Mouse (Mus musculus): ENCODE measurements at regions not wholly inside any gene's neighbourhood (a gene's known extent, or its start where the extent isn't known, plus 50 kb on each side); places are given as distances from the start of the nearest gene placed in this dataset.
A peak's percentile ranks its signal among the peaks of the same experiment; 100 is the strongest.

- Histone ChIP-seq H3K27ac (ENCODE audit: low read depth) (peak overlapping the region; percentile 53; the same call in 1 of the 2 replicates), H3K4me2 (ENCODE audit: low read depth, low read length) (peak overlapping the region; percentile 69), H3K4me3 (ENCODE audit: low read depth, low read length) (peak overlapping the region; percentile 55), H3K9ac (replicated peaks) (peak overlapping the region; percentile 67), H3K27me3 (ENCODE audit: insufficient read depth, low read length) (peaks cover 16% of the 10 kb centered on the region), H3K4me1 (ENCODE audit: insufficient read depth) (peaks cover 7% of the 10 kb centered on the region), H3K36me3 (replicated peaks; ENCODE audit: insufficient read depth, low read length) (no peaks in the 10 kb centered on the region), H3K9me3 (ENCODE audit: low read length) (no peaks in the 10 kb centered on the region)
- ATAC-seq: peak; percentile 62
- DNase-seq: peak; percentile 58
- no peak for TF ChIP-seq EP300 (IDR thresholded peaks at IDR 0.05; ENCODE audit: low read depth)
- 0% methylated on average over 32 of the region's 94 CpGs for WGBS (ENCODE audit: insufficient replicate concordance)
Measured at GRCm38 (mm10) chr9:32032521-32033185, 83.3 kb upstream of the Arhgap32 start.

- H3K4me3 ChIP-seq (ENCODE audit: low read depth, low read length): no peak overlapping the region; the same call in 1 of the 2 replicates
- no peaks in the 10 kb centered on the region for H3K36me3 ChIP-seq (replicated peaks; ENCODE audit: insufficient read depth, low read length)
- no peak for DNase-seq
- no peak for ATAC-seq
- H3K27ac ChIP-seq (ENCODE audit: low read depth): no peak overlapping the region
- TF ChIP-seq EP300 (IDR thresholded peaks at IDR 0.05; ENCODE audit: low read depth) (no peak), CTCF (IDR thresholded peaks at IDR 0.05; ENCODE audit: low read depth) (no peak)
- no peak overlapping the region for H3K4me2 ChIP-seq (ENCODE audit: low read depth, low read length)
- no peak overlapping the region for H3K9ac ChIP-seq (replicated peaks)
- H3K27me3 ChIP-seq (ENCODE audit: insufficient read depth, low read length): peaks cover 16% of the 10 kb centered on the region
- H3K9me3 ChIP-seq (ENCODE audit: low read length): no peaks in the 10 kb centered on the region
- WGBS (ENCODE audit: insufficient replicate concordance): 16% methylated on average over 6 of the region's 6 CpGs
- peaks cover 7% of the 10 kb centered on the region for H3K4me1 ChIP-seq (ENCODE audit: insufficient read depth)
Measured at GRCm38 (mm10) chr9:32033937-32034336, 82.0 kb upstream of the Arhgap32 start.

- Histone ChIP-seq H3K4me3 (ENCODE audit: low read depth, low read length) (no peak overlapping the region), H3K4me2 (ENCODE audit: low read depth, low read length) (no peak overlapping the region), H3K9me3 (ENCODE audit: low read length) (no peaks in the 10 kb centered on the region), H3K36me3 (replicated peaks; ENCODE audit: insufficient read depth, low read length) (no peaks in the 10 kb centered on the region), H3K27ac (ENCODE audit: low read depth) (no peak overlapping the region), H3K4me1 (ENCODE audit: insufficient read depth) (0 out of 2 replicates have a peak, but pooled peaks cover 3% of the 10 kb centered on the region), H3K9ac (replicated peaks) (no peak overlapping the region), H3K27me3 (ENCODE audit: insufficient read depth, low read length) (no peaks in the 10 kb centered on the region)
- TF ChIP-seq CTCF (IDR thresholded peaks at IDR 0.05; ENCODE audit: low read depth) (no peak), EP300 (IDR thresholded peaks at IDR 0.05; ENCODE audit: low read depth) (no peak)
- no peak for DNase-seq
- ATAC-seq: no peak
- 74% methylated on average over 2 of the region's 2 CpGs for WGBS (ENCODE audit: insufficient replicate concordance)
Measured at GRCm38 (mm10) chr9:32039999-32040398, 75.9 kb upstream of the Arhgap32 start.

GRCm38 (mm10) chr9:32043344-32043743, 72.6 kb upstream of the Arhgap32 start:
- WGBS (ENCODE audit: insufficient replicate concordance): 76% methylated on average over 1 of the region's 1 CpGs
- Histone ChIP-seq H3K27ac (ENCODE audit: low read depth) (no peak overlapping the region), H3K36me3 (replicated peaks; ENCODE audit: insufficient read depth, low read length) (no peaks in the 10 kb centered on the region), H3K9ac (replicated peaks) (no peak overlapping the region), H3K4me3 (ENCODE audit: low read depth, low read length) (no peak overlapping the region), H3K9me3 (ENCODE audit: low read length) (no peaks in the 10 kb centered on the region), H3K4me2 (ENCODE audit: low read depth, low read length) (no peak overlapping the region), H3K4me1 (ENCODE audit: insufficient read depth) (0 out of 2 replicates have a peak, but pooled peaks cover 3% of the 10 kb centered on the region), H3K27me3 (ENCODE audit: insufficient read depth, low read length) (no peaks in the 10 kb centered on the region)
- TF ChIP-seq EP300 (IDR thresholded peaks at IDR 0.05; ENCODE audit: low read depth): no peak
- TF ChIP-seq CTCF (IDR thresholded peaks at IDR 0.05; ENCODE audit: low read depth): no peak
- DNase-seq: no peak
- ATAC-seq: no peak

- Histone ChIP-seq H3K27ac (ENCODE audit: low read depth) (no peak overlapping the region), H3K9me3 (ENCODE audit: low read length) (no peaks in the 10 kb centered on the region), H3K4me3 (ENCODE audit: low read depth, low read length) (no peak overlapping the region), H3K4me1 (ENCODE audit: insufficient read depth) (0 out of 2 replicates have a peak, but pooled peaks cover 4% of the 10 kb centered on the region), H3K4me2 (ENCODE audit: low read depth, low read length) (no peak overlapping the region), H3K36me3 (replicated peaks; ENCODE audit: insufficient read depth, low read length) (no peaks in the 10 kb centered on the region), H3K27me3 (ENCODE audit: insufficient read depth, low read length) (no peaks in the 10 kb centered on the region), H3K9ac (replicated peaks) (no peak overlapping the region)
- ATAC-seq (no peak), DNase-seq (no peak)
- 82% methylated on average over 3 of the region's 3 CpGs for WGBS (ENCODE audit: insufficient replicate concordance)
- TF ChIP-seq CTCF (IDR thresholded peaks at IDR 0.05; ENCODE audit: low read depth): no peak
- TF ChIP-seq EP300 (IDR thresholded peaks at IDR 0.05; ENCODE audit: low read depth): no peak
Measured at GRCm38 (mm10) chr9:32046791-32047190, 69.1 kb upstream of the Arhgap32 start.

GRCm38 (mm10) chr9:32048941-32049340, 67.0 kb upstream of the Arhgap32 start:
- 0 out of 2 replicates have a peak, but pooled peaks cover 4% of the 10 kb centered on the region for H3K4me1 ChIP-seq (ENCODE audit: insufficient read depth)
- H3K36me3 ChIP-seq (replicated peaks; ENCODE audit: insufficient read depth, low read length): no peaks in the 10 kb centered on the region
- ATAC-seq (no peak), DNase-seq (no peak)
- H3K4me3 ChIP-seq (ENCODE audit: low read depth, low read length): no peak overlapping the region
- no peak overlapping the region for H3K9ac ChIP-seq (replicated peaks)
- H3K4me2 ChIP-seq (ENCODE audit: low read depth, low read length): no peak overlapping the region
- no peaks in the 10 kb centered on the region for H3K27me3 ChIP-seq (ENCODE audit: insufficient read depth, low read length)
- H3K27ac ChIP-seq (ENCODE audit: low read depth): no peak overlapping the region
- no peaks in the 10 kb centered on the region for H3K9me3 ChIP-seq (ENCODE audit: low read length)
- TF ChIP-seq CTCF (IDR thresholded peaks at IDR 0.05; ENCODE audit: low read depth): no peak
- TF ChIP-seq EP300 (IDR thresholded peaks at IDR 0.05; ENCODE audit: low read depth): no peak
- WGBS (ENCODE audit: insufficient replicate concordance): 66% methylated on average over 7 of the region's 7 CpGs
